Mouse (Mus musculus): Measurements from ENCODE around the gene Mogat2.

- no peak for TF ChIP-seq CTCF (IDR thresholded peaks at IDR 0.05)
- TF ChIP-seq EP300 (IDR thresholded peaks at IDR 0.05), result no peak
Measured at GRCm38 (mm10) chr7:99235657-99236056, 2.8 kb downstream of the Mogat2 start.
